Mouse (Mus musculus) B cell, adult 2 months (primary cell): Measurements from ENCODE around the gene Ccdc33.

Experiments
- DNase-seq, 2 experiments: peaks; one replicate each; pipeline ENCODE4 v3.0.0; 2022

The Ccdc33 gene

DNA sequence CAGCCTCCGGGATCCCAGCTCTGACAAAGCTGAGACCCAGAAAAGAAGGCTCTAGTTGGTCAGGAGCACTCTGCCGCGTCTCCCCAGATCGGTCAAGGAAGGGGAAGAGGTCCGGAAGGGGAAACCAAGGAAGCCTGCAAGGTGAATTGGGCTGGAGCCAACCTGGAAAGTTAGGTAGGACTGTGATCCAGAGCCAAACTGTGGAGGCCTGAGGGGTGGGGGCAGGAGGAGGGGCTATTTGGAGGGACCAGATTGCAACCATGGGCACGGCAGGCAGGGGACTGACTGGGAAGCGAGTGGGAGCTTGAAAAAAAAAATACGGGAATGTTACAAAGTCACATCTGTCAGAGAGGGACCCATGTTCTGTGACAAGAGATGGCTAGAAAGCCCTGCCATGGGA is 10.9 kb upstream of the Ccdc33 start:
- no peak for DNase-seq

DNA sequence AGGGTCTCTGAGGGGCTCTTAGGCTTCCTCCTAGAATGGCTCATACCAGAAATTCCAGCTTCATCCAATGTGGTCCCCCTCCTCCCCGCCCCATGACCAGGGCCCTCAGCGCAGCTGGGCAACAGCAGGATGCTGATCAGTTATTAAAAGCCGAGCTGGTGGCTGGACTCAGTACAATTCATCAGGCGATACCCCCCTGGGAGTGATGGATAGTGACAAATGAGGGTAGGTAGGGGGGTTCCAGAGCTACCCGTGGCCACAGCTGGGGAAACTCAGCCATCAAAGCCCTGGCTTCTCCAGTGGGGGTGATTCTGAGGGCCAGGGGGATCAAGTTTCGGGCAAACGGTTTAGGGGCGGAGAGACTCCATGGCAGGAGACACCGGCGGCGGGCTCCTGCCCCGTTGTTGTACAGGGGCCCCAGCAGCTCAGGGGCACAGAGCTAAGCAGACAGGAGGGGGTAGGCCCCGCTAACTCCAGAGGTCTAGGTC is 10.3 kb upstream of the Ccdc33 start:
- DNase-seq = no peak

DNA sequence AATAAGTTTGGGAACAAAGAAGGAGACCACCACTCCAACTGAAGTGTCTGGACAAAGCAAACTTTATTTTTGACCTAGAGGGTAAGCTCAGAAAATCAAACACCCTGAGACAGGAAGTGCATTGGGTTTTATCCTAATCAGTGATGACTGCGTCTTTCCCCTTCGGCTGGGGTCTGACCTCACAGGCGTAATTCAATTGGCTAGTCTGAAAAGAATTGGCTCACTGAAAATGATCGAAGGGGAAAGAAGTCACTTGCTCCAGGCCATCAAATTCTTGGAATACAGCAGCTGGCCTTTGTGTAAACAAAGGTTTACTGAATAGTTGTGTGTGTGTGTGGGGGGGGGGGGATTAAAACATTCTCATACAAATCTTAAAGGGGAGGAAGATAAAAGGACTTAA is 7.2 kb upstream of the Ccdc33 start:
- DNase-seq = no peak

DNA sequence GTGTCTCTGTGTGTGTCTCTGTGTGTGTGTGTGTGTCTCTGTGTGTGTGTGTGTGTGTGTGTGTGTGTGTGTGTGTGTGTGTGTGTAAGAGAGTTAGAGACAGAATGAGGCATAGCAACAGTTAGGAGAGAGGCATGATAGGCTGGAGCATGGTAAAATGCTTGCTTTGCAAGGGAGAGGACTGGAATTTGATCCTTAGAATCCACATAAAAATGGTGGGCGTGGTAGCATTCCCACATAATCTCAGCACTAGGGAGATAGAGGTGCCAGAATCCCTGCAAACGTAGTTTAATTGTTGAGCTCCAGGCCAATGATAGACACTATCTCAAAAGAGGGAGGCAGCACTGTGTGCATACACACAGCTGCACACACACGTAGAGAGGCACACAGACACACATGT is 6.5 kb upstream of the Ccdc33 start:
- DNase-seq = no peak

DNA sequence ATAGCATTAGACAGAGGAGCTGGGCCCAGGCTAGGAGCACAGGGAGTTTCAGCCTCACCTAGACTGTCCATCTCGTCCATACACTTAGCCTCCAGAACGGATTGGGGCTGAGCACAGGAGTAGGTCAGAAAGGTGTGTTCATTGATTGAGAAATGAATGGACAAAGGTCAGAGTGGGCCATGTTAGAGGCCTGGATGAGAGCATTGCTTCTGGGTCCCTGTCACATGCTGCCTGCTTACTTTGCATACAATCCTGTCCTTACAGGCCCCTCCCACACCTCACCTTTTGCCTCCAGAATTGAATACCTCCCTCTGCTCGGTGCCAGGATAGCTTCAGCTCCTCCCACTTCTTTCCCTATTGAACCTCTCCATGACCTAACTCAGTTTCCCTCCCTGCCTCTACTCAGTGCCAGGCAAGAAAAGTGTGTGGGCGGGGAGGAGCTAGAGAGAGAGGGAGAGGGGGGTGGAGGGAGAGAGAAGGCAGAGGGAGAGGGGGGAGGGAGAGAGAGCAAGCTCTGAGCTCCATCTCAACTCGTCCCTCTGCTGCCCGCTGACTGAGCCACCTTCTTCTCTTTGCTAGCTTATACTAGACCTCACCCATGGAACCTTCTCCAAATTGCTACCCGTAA is 2.5 kb downstream of the Ccdc33 start:
- no peak for DNase-seq

DNA sequence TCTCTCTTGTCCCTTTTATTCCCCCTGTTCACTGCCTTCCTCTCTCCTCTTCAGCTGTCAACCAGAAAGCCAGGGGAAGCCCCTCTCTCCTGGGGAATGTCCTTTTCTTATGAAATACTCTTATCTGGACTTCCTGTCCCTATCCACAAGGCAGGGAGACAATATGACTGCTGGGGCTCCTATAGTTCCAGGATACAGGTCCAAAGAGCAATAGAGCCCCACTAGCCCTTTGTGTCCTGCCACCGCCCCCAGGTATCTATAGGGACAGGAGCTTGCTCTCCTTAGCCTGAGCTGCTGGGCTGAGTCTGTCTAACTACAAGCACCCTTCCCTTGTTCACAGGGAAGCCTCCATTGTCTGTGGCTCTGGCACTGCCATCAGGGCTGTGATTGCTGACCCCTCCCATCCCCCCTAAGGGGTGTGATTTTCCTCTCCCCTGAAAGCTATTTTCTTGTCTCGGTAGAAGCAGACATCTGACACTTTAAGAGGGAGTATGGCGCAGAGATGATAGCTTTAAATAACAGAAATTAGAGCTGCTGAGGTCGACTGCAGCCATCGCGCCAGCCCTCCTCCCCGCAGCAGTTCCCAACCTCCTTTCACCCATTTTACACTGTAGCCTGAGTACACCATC is 3.2 kb downstream of the Ccdc33 start:
- no peak for DNase-seq

DNA sequence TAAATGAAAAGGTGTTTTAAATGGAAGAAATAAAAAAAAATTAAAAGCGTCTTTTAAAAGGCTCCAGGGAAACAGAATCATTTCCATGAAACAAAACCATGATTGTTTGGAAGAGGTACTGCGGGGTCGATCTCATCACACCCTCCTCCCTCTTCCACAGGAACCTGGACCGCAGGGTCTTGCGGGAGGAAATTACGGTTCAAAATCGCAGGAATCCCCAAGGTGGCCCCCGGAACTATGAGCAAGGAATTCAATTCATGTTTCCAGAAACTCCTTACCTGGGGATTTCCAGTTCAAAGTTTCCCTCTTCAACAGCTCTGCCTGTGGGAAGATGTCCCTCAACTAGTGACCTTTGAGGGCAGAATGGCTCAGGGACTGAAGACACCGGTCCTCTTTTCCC is 4.6 kb downstream of the Ccdc33 start:
- no peak for DNase-seq

DNA sequence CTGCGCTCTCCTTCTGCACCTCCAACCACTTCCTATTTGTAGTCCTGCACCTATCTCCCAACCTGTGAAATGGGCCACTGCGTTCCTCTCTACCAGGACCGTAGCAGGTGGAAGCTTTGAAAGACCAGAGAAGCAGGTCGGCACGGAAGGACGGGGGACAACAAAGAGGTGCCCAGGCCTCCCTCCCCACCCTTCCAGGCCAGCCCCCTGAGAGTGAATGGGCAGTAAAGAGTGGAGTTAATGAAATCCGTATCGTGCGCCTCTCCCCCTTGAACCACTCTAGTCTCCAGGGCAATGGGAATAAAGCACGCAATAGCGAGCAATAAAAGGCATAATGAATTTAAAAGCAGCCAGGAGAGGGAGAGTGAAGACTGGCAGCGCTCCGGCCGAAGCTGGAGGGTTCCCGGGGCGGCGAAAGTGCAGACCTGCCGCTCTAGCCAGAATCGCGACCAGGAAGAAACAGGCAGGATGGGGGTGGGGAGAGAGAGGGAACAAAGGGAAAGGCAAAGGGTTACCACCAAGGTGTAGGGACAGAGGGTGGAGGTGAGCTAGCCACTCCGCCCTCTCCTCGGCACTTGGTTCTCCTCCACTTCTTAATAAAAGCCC is 5.2 kb downstream of the Ccdc33 start:
- no peak for DNase-seq

DNA sequence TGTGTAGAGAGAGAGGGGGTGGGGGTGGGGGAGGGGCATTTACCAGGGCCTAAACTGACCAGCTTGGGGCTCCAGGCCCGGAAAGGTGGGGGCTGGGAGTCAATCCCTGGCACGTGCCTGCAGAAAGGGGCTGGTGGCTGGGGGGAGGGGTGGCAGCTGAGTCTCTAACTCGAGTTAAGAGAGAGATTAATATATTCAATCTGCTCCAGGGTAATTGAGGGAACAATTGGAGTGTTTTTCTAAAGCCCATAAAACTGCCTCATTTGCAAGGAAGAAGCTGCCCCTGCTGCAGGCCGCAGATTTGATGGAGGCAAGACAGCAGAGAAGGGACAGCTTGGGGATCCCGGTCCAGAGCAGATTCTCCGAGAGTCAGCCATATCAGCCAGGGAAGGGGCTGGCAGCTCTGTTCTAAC is 5.8 kb downstream of the Ccdc33 start:
- DNase-seq = no peak

DNA sequence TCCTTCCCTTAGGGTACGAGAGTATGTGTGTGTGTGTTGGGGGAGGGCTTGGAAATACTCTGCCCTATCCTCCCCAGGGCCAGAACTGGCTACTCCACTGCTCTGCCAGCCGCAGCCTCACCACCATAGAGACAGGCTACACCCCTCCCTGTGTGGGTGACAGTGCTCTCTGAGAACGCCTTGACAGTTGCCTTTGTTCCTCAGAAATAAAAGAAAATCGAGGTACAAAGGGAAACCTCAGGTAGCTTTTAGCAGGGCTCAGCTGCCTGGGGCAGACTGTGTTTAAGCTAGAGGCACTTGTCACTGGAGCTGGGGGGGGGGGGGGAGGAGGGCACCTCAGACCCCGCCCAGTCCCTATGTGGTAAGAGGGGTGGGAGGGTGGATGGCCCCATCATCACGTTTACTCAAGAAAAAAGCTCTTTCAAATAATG is 6.3 kb downstream of the Ccdc33 start:
- no peak for DNase-seq

DNA sequence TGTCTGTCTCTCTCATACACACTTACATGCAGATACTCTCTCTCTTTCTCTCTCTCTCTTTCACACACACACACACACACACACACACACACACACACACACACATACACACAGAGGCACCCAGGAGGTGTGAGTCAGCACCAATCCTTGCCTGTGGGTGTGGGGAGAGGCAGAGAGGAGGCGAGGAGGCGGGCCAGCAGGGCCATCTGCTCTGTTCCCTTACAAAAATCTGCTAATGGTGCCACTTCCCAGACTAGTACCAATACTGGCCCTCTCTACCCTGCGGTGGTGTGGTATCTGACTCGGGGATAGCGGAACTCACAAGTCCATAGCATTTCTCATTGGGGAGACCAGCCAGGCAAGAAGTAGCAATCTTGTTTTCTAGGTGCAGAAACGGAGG is 7.2 kb downstream of the Ccdc33 start:
- DNase-seq = no peak

DNA sequence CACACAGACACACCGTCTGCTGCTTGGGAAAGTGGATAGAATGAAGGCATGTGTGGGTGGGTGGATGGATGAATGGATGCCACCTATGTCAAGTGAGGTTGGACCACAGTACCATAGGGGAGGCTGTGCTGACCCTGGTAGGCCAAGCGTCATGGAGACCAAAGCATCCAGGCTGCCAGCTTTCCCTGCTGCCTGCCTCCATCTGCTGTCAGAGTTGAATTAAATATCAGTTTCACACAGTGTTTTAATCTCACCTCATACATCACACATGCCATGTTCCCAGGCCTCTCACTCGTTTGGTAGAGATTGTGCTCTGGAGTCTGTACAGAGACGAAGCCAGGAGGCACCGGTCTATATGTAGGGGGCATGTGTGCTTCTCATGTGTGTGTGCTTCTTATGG is 7.8 kb downstream of the Ccdc33 start:
- no peak for DNase-seq

DNA sequence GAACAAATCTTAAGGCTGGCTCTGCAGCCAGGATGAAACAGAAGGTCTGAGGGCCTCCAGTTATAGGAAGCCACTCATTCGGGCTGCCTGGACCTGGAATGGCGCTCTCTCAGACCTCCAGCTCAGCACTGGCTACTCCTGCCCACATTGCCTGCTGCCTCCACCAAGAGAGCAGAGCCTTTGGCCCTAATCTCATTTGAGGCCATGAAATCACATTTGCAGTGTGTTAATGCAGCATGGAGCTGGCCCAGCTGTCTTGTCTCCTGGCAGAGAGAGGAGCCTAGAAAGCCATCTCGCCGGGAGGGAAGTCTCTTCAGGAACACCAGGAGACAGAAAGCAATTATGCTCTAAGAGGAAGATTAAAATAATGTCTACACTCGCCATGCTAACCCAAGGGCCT is 11.1 kb downstream of the Ccdc33 start:
- no peak for DNase-seq

DNA sequence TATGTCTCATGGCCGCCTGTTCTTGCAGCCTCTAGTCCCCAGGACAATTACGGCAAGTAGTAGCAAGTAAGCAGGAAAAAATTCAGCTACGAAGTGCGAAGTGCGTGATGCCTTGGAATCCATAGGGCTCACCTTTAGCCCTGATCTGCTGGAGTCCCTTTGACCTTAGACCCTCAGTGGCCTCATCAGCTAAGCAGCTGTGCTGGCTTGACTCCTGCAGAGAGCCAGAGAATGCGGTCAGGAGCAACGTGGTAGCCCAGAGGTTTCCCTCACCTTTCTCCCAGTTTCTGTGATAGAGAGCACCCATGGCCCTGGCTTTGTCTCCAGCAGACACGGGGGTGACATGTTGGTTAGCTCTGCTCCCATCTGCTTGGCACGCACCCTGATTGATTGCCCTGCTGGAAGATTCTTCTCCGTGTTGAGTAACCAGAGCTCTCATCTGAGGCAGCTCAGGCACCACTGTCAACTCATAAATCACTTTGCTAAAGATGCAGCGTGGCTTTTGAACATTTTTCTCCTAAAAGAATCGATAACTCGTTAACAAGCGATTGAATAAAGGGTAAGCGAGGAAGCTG is 12.9 kb downstream of the Ccdc33 start:
- DNase-seq = no peak

DNA sequence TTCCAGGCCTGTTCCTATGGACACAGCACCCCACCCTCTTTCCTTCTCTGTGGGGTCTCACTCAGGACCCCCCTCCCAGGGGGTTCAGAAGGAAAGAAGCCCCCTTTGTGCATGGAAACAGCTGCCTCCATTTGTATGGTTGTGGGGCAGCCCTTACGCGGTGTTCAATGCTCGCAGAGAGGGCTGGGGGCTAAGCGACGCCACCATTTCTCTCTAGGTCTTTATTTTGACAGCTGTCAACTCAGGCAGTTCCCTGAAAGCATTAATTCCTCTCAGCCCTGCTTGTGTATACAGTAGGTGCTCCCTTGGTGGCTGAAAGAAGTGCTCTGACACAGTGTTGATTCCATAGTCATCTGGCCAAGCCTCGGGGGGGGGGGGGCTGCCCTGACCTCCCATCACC is 15.0 kb downstream of the Ccdc33 start:
- no peak for DNase-seq

DNA sequence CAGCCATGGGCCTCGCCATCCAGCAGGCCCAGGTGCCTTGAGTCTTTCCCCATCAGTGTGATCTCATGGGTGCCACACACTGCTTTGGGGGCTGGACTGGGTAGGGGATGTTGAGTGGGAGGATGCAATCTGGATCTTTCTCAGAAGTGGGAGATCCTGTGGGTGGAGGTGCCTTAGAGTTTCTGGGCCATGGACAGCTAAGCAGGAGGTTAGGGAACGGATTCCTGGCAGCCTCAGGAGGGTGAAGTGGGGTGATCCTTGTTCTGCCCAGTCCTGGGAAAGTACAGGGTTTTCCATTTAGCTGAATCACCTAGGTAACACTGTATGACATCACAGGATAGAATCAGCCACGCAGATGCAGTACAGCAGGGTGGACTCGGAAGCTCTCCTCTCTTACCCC is 16.6 kb downstream of the Ccdc33 start:
- DNase-seq = no peak

DNA sequence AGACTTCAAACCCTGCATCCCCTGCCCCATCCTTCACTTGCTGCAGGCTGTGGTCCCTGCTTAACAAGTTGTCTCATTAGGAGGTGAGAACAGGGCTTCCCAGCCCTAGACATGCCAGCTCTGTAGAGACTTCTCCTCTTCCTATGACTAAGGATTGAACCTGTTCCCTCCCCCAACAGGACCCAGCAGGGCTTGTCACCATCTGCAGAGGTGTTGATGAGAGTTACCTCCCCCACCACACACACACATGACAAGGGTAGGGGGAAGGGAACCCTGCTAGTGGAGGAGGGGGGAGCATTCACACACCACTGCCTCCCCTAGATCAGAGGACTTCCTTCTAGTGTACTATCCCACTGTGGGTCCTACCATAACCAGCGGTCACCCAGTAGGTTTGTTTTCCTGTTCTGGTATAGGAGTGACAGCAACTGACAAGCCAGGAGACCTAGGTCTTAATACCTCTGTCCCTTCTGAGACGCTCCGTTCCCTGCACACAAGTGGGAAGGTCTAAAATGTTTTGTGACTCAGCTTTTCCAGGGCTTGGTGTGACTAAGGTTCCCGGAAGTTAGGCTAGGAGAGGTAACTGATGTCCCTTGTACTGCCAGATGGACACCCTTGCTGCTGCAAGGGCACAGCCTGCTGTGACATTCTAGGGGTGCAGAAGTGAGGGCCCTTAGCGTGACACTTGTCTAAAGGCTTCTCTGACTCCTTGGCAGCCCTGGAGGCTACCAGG is 18.6 kb downstream of the Ccdc33 start:
- no peak for DNase-seq

DNA sequence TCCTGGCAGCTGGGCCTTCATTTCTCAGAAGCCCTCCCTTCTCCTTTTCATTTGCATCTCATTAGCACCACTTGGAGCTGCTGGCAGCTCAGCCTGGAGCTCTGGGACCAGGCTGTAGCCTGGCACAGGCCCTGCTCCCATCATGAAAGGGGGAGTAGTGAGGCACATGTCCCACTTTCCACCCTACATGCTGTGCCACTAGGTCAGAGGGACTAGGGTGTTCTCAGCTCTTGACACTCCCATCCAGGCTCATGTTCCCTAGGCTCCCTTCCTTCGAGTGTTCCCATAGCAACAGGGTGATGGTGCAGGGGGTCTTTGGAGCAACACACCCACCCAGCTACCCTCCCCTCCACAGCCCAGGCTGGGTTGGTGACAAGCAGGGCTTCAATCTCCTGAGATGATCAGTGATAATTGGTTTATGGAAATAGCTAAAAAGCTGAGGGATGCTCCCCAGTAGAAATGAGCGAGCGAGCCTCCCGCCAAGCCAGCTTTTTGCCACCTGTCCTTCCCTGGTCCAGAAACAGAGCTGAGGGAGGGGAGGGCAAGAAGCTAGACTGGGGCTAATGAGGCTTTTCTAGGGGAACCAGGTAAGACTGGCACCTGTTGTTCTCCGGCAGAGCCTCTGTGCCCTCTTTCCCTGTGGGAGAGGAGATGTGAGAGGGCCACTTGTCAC is 21.9 kb downstream of the Ccdc33 start:
- no peak for DNase-seq

DNA sequence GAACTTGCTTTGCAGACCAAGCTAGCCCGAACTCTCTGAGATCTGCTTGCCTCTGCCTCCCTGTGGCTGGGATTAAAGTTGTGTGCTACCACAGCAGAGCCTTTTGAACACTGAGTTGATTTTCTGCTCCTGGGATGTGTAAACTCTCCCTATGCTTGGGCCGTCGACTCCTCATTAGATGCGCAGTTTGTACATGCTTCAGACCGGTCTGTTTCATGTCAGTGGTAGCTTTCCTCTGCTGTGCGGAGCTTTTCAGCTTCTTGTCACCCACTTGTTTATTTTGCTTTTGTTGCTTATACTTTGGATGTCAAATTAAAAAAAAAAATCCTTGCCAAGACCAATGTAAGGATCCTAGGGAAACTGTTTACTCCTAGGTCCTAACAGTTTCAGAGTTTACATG is 22.6 kb downstream of the Ccdc33 start:
- no peak for DNase-seq

DNA sequence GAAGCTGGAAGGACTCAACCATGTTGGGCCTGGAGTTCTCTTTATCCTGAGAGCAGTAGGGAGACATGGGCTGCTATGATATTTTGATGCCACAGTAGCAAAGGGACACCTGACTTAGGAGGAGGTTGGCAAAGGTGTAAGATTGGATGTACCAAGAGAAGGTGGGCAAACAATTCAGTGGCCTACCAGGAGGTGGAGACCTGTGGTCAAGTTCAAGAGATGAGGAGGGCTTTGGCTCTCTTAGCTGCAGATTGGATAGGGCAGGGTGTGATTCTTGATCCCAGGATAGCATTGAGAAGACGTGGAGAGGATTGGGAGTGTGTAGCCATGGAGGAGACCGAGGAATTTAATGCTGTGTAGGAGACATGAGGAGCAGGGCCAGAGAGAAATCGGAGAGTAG is 24.8 kb downstream of the Ccdc33 start:
- no peak for DNase-seq

DNA sequence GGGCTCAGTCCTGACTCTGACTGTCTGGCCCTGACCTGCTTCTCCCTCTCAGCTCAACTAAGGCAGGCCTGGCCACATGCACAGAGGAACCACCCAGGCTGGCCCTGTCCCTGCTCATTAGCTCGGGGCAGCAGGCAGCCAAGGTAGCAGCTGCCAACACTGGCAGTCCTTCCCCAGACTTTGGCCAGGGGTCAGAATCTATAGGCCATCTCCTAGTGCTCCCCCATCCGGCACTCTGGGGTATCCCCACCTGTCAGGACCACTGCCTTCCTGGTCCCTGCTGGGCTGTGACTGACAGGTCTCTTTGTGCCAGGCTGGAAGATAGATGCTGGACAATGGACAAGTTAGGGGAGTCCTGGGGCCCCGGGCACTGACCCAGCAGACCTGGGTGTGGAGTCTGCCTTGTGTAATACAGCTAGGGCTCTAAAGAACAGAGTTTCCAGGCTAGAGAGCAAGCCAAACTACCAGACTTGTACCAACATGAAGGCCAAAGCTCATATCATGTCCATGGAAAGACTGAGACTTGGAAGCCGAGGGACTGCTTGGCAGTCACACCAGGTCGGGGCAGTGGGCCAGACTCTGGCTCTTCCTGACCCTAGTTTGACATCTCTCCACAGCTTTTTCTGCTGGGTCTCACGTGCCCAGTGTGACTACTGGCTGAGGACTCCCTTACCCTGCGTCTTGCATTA is 25.9 kb downstream of the Ccdc33 start:
- DNase-seq = no peak
